Mouse (Mus musculus) megakaryocyte, embryonic 14.5 days (primary cell): Measurements from ENCODE around the gene Notch4.

Experiments
- FLI1 ChIP-seq: IDR thresholded peaks from 2 replicates; pipeline ENCODE4 v1.6.1; 2012; ENCODE audit warnings: low read length, inconsistent platforms, mixed read lengths
- GATA1 ChIP-seq: IDR thresholded peaks from 3 replicates; pipeline ENCODE4 v1.6.1; 2012; ENCODE audit warnings: mixed read lengths, low read length, inconsistent platforms, borderline replicate concordance

GRCm38 (mm10) chr17:34532671-34533070, 31.4 kb upstream of the Notch4 start:
- TF ChIP-seq GATA1 (no peak), FLI1 (no peak)
